Mouse (Mus musculus) embryonic facial prominence, embryonic 12.5 days (tissue): ENCODE results near the gene 2010111I01Rik. TPM values are rescaled to one million over a fixed set of nuclear protein-coding genes. Genes with fewer than 3 reads are reported as not detected.

ENCODE experiments used
- ATAC-seq: fragments of 200-750 bp; cut with Nextera tagmentation; 2 replicates; pipeline ENCODE4 v1.8.0; 2017; ENCODE audit not compliant: insufficient number of reproducible peaks, insufficient read depth, low FRiP score, low TSS enrichment
- H3K27ac ChIP-seq: fragments of 300-500 bp; sonication (generic); 2 replicates; pipeline ENCODE4 v1.5.1; 2016; ENCODE audit warnings: mild to moderate bottlenecking
- H3K27me3 ChIP-seq: fragments of 300-500 bp; sonication (generic); 2 replicates; pipeline ENCODE4 v1.6.1; 2016; ENCODE audit warnings: mild to moderate bottlenecking, moderate library complexity
- H3K36me3 ChIP-seq: fragments of 300-500 bp; sonication (generic); 2 replicates; pipeline ENCODE4 v1.6.1; 2016; ENCODE audit warnings: mild to moderate bottlenecking
- H3K4me1 ChIP-seq: fragments of 300-500 bp; sonication (generic); 2 replicates; pipeline ENCODE4 v1.6.1; 2016
- H3K4me2 ChIP-seq: fragments of 300-500 bp; sonication (generic); replicated peaks from 2 replicates; pipeline ENCODE4 v1.6.1; 2016; ENCODE audit warnings: mild to moderate bottlenecking, moderate library complexity
- H3K4me3 ChIP-seq: fragments of 300-500 bp; sonication (generic); 2 replicates; pipeline ENCODE4 v1.5.1; 2016; ENCODE audit warnings: mild to moderate bottlenecking
- H3K9ac ChIP-seq: fragments of 300-500 bp; sonication (generic); 2 replicates; pipeline ENCODE4 v1.6.1; 2016; ENCODE audit warnings: mild to moderate bottlenecking, moderate library complexity
- H3K9me3 ChIP-seq: fragments of 300-500 bp; sonication (generic); 2 replicates; pipeline ENCODE4 v1.6.1; 2016; ENCODE audit warnings: mild to moderate bottlenecking, moderate library complexity
- WGBS: fragments of 180-500 bp; shearing (Covaris S2); methylation state at CpG from one replicate; pipeline ENCODE4 v1.1.7; 2016; 5-methylcytosine and 5-hydroxymethylcytosine counted together
- polyA plus RNA-seq: library from polyadenylated mRNA; unstranded; fragments of >200 nt; fragmentation: Nextera tagmentation; extraction: Ambion mirVana; gene quantifications from 2 replicates; pipeline ENCODE4 v1.2.1, GENCODE M21; 2016

The 2010111I01Rik gene
- polyA plus RNA-seq, 1 experiment from 2014 or later: 144 TPM

- no peak overlapping the region for H3K4me3 ChIP-seq
- no peaks in the 10 kb centered on the region for H3K9me3 ChIP-seq
- H3K27me3 ChIP-seq: no peaks in the 10 kb centered on the region
- no peak overlapping the region for H3K4me2 ChIP-seq
- H3K36me3 ChIP-seq: no peaks in the 10 kb centered on the region
- 92% methylated on average over 2 of the region's 2 CpGs for WGBS
- no peak for ATAC-seq
- no peak overlapping the region for H3K27ac ChIP-seq
- H3K4me1 ChIP-seq: 0 out of 2 replicates have a peak, but pooled peaks cover 3% of the 10 kb centered on the region
- H3K9ac ChIP-seq: no peak overlapping the region
These were observed 68.7 kb downstream of the 2010111I01Rik start for GRCm38 (mm10) chr13:63033364-63033763.

DNA sequence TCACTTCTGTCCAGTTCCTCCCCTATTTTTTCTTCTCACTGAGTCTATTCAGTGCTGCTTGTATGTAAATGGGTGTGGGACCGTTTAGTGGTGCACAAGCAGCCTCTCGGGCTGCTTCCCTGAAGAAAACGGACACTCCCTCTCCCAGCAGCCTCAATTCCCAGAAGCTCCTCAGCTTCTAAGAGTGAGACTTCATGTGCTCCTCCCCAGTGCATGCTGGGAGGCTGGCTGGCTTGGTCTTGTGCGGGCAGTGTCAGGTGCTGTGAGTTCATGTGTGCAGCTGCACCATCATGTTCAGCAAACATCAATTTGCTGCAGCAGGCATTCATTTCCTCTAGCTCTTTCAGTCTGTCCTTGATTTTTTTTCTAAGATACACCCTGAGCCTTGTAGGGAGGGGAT lies 70.0 kb downstream of the 2010111I01Rik start:
- no peak overlapping the region for H3K27ac ChIP-seq
- no peaks in the 10 kb centered on the region for H3K9me3 ChIP-seq
- no peaks in the 10 kb centered on the region for H3K27me3 ChIP-seq
- H3K4me2 ChIP-seq: no peak overlapping the region
- 0 out of 2 replicates have a peak, but pooled peaks cover 3% of the 10 kb centered on the region for H3K4me1 ChIP-seq
- H3K36me3 ChIP-seq: no peaks in the 10 kb centered on the region
- WGBS: 65% methylated on average over 4 of the region's 4 CpGs
- H3K4me3 ChIP-seq: no peak overlapping the region
- ATAC-seq: no peak
- H3K9ac ChIP-seq: no peak overlapping the region

GRCm38 (mm10) chr13:63037906-63038305 lies 73.2 kb downstream of the 2010111I01Rik start:
- Histone ChIP-seq H3K4me2 (no peak overlapping the region), H3K27ac (no peak overlapping the region), H3K9me3 (no peaks in the 10 kb centered on the region), H3K4me3 (no peak overlapping the region), H3K4me1 (0 out of 2 replicates have a peak, but pooled peaks cover 3% of the 10 kb centered on the region), H3K36me3 (no peaks in the 10 kb centered on the region), H3K27me3 (no peaks in the 10 kb centered on the region), H3K9ac (no peak overlapping the region)
- 44% methylated on average over 10 of the region's 10 CpGs for WGBS
- no peak for ATAC-seq

DNA sequence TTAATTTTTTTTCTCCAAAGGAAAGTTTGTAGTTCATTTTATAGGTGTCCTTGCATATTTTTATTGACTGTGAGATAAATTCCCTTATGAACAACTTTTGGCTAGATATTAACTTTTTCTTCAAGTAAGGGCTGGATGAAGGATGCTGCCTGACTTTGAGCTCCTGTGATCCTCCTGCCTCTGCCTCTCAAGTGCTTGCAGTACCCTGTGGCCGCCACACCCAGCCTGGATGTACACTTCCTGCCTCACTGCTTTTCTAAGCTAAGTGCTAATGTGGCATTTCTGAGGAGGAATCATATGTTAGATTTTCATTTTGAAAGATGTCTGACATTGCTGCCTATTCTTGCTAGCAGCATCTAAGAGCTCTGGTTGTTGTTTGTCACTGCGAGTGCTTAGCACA lies 73.7 kb downstream of the 2010111I01Rik start:
- 0 out of 2 replicates have a peak, but pooled peaks cover 3% of the 10 kb centered on the region for H3K4me1 ChIP-seq
- no peak overlapping the region for H3K4me3 ChIP-seq
- no peak overlapping the region for H3K27ac ChIP-seq
- H3K9me3 ChIP-seq: no peaks in the 10 kb centered on the region
- H3K36me3 ChIP-seq: no peaks in the 10 kb centered on the region
- no peak for ATAC-seq
- no peak overlapping the region for H3K4me2 ChIP-seq
- no peak overlapping the region for H3K9ac ChIP-seq
- 81% methylated on average over 2 of the region's 2 CpGs for WGBS
- no peaks in the 10 kb centered on the region for H3K27me3 ChIP-seq

- 0 out of 2 replicates have a peak, but pooled peaks cover 3% of the 10 kb centered on the region for H3K4me1 ChIP-seq
- no peaks in the 10 kb centered on the region for H3K36me3 ChIP-seq
- H3K9ac ChIP-seq: no peak overlapping the region
- no peaks in the 10 kb centered on the region for H3K27me3 ChIP-seq
- ATAC-seq: no peak
- no peaks in the 10 kb centered on the region for H3K9me3 ChIP-seq
- WGBS: 80% methylated on average over 1 of the region's 1 CpGs
- H3K4me3 ChIP-seq: no peak overlapping the region
- H3K4me2 ChIP-seq: no peak overlapping the region
- no peak overlapping the region for H3K27ac ChIP-seq
These were observed 74.2 kb downstream of the 2010111I01Rik start for GRCm38 (mm10) chr13:63038871-63039270.

- 0 out of 2 replicates have a peak, but pooled peaks cover 3% of the 10 kb centered on the region for H3K4me1 ChIP-seq
- no peaks in the 10 kb centered on the region for H3K27me3 ChIP-seq
- WGBS: 40% methylated on average over 6 of the region's 6 CpGs
- no peaks in the 10 kb centered on the region for H3K9me3 ChIP-seq
- H3K4me3 ChIP-seq: no peak overlapping the region
- no peak overlapping the region for H3K27ac ChIP-seq
- no peaks in the 10 kb centered on the region for H3K36me3 ChIP-seq
- H3K9ac ChIP-seq: no peak overlapping the region
- no peak for ATAC-seq
- no peak overlapping the region for H3K4me2 ChIP-seq
These were observed 74.6 kb downstream of the 2010111I01Rik start for GRCm38 (mm10) chr13:63039326-63039725.

- Histone ChIP-seq H3K9ac (no peak overlapping the region), H3K4me2 (no peak overlapping the region), H3K27ac (no peak overlapping the region), H3K27me3 (no peaks in the 10 kb centered on the region), H3K9me3 (no peaks in the 10 kb centered on the region), H3K4me3 (no peak overlapping the region), H3K36me3 (no peaks in the 10 kb centered on the region), H3K4me1 (0 out of 2 replicates have a peak, but pooled peaks cover 3% of the 10 kb centered on the region)
- no peak for ATAC-seq
- whole genome bisulfite sequencing: 76% methylated on average over 2 of the region's 2 CpGs
These were observed 75.2 kb downstream of the 2010111I01Rik start for GRCm38 (mm10) chr13:63039848-63040247.

DNA sequence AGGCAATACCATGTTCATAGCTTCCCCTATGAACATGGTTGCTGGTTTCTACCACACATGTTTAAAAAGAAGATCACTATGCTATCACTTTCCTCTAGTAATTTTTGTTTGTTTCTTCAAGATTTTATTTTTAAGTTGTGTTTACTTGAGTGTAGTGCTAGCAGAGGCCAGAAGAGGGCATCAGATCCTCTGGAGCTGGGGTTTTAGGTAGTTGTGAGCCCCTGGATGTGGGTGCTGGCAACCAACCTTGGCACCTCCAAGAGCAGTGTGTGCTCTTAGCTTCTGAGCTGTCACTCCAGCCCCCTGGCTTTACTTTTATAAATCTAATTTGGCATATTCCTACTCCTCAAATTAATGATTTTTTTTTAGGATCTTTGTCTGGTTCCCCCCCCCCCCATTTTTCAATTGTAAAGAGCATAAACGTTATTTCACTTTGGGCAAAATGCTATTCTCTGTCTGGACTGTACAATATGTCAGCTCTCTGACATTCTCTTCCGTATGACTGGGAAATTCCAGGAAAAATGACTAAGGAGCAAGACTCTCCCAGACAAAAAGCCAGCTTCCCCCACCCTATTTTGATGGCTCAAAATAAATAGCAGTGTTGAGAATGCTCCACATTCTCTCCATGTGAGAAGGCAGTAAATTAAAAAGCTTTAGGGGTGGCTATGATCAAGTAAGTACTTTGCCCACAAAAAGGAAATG lies 81.0 kb downstream of the 2010111I01Rik start:
- no peak overlapping the region for H3K9ac ChIP-seq
- WGBS: 88% methylated on average over 2 of the region's 2 CpGs
- H3K4me1 ChIP-seq: peaks cover 6% of the 10 kb centered on the region
- no peak for ATAC-seq
- H3K27me3 ChIP-seq: no peaks in the 10 kb centered on the region
- no peaks in the 10 kb centered on the region for H3K9me3 ChIP-seq
- no peak overlapping the region for H3K4me2 ChIP-seq
- no peaks in the 10 kb centered on the region for H3K36me3 ChIP-seq
- H3K4me3 ChIP-seq: no peak overlapping the region
- no peak overlapping the region for H3K27ac ChIP-seq

- Histone ChIP-seq H3K27ac (no peak overlapping the region), H3K4me2 (no peak overlapping the region), H3K4me1 (peaks cover 6% of the 10 kb centered on the region), H3K27me3 (no peaks in the 10 kb centered on the region), H3K9me3 (no peaks in the 10 kb centered on the region), H3K4me3 (no peak overlapping the region), H3K36me3 (no peaks in the 10 kb centered on the region), H3K9ac (no peak overlapping the region)
- WGBS: 43% methylated on average over 7 of the region's 7 CpGs
- peak; percentile 60; the same call in 1 of the 2 replicates for ATAC-seq
These were observed 81.7 kb downstream of the 2010111I01Rik start for GRCm38 (mm10) chr13:63046206-63047020.

GRCm38 (mm10) chr13:63063706-63064105 lies 99.0 kb downstream of the 2010111I01Rik start:
- H3K27me3 ChIP-seq: no peaks in the 10 kb centered on the region
- H3K4me2 ChIP-seq: no peak overlapping the region
- no peaks in the 10 kb centered on the region for H3K36me3 ChIP-seq
- no peak for ATAC-seq
- H3K4me1 ChIP-seq: no peaks in the 10 kb centered on the region
- H3K4me3 ChIP-seq: no peak overlapping the region
- H3K27ac ChIP-seq: no peak overlapping the region
- WGBS: 75% methylated on average over 1 of the region's 1 CpGs
- no peak overlapping the region for H3K9ac ChIP-seq
- no peaks in the 10 kb centered on the region for H3K9me3 ChIP-seq

- H3K9ac ChIP-seq: no peak overlapping the region
- H3K36me3 ChIP-seq: no peaks in the 10 kb centered on the region
- no peak for ATAC-seq
- WGBS: 72% methylated on average over 1 of the region's 1 CpGs
- H3K27me3 ChIP-seq: no peaks in the 10 kb centered on the region
- no peak overlapping the region for H3K27ac ChIP-seq
- no peak overlapping the region for H3K4me3 ChIP-seq
- H3K9me3 ChIP-seq: no peaks in the 10 kb centered on the region
- H3K4me1 ChIP-seq: 0 out of 2 replicates have a peak, but pooled peaks cover under 1% of the 10 kb centered on the region
- no peak overlapping the region for H3K4me2 ChIP-seq
These were observed 101.9 kb downstream of the 2010111I01Rik start for GRCm38 (mm10) chr13:63066607-63067006.
